Mouse (Mus musculus): ENCODE data around the gene Znhit6.

GRCm38 (mm10) chr3:145595354-145595753 is 19.3 kb downstream of the Znhit6 start:
- TF ChIP-seq GATA1 (IDR thresholded peaks at IDR 0.05; ENCODE audit: borderline replicate concordance, low read length) (no peak), CTCF (IDR thresholded peaks at IDR 0.05; ENCODE audit: low read depth, low read length) (no peak), GATA2 (IDR thresholded peaks at IDR 0.05; ENCODE audit: borderline replicate concordance, low read depth, low read length) (no peak), TAL1 (conservative IDR thresholded peaks at IDR 0.05; ENCODE audit: low read depth, low read length) (no peak)
